Mouse (Mus musculus) frontal cortex, adult (tissue): ENCODE results near the gene Csrp1.

ENCODE experiments used
- ATAC-seq: cut with Nextera tagmentation; 2 replicates; pipeline ENCODE4 v1.9.2; 2017; ENCODE audit warnings: mild to moderate bottlenecking, moderate library complexity, mixed read lengths; ENCODE audit not compliant: low TSS enrichment

The Csrp1 gene

DNA sequence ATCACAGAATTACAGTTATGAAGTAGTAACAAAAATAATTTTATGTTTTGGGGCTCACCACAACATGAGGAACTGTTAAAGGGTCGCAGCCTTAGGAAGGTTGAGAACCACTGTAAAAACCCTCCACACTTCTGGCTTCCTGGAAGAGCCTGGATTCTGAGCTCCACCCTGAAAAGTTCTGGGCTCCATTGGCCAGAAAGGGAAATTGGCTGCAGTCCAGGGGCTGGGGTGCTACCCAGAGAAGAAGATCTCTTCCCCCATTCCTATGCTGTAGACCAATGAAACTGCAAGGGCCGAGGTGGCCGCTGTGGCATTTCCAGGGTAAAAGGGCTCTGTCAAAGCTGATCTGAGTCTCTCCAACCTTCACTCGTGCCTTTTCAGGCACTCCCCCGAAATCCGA lies 21.8 kb upstream of the Csrp1 start:
- ATAC-seq: no peak

GRCm38 (mm10) chr1:135698451-135698921 lies 21.4 kb upstream of the Csrp1 start:
- ATAC-seq: no peak

DNA sequence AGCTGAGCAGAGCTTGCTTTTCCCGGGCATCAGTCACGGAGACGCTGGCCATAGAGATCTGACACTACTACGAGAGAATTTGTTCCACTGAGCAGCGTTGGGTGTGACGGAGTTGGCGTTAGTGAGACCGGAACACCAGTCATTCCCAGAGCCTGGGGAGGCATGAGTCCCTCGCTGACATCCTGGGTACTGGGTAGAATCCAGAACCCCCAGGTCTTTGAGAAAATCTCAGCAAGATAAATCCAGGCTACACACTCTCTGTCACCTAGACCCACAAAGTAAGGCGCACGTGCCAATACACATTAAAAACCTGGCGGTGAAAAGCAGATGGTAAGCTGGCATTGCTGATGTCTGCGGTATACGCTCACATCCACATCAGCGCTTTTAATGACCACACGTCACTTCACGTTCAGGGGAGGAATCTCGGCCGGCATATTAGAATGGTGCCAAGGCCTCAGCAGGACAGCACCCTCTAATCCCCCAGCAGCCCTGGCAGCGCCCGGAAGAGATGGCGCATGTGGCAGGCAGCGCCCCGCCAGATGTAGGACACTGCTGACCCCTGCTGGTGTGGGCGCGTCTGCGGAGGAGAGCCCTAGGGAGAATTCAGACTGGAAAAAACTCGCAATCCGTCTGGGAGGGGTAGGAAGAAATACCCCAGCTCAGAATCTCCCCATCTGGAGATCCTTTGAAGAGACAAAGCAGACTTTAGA lies 20.7 kb upstream of the Csrp1 start:
- peak; percentile 66 for ATAC-seq

DNA sequence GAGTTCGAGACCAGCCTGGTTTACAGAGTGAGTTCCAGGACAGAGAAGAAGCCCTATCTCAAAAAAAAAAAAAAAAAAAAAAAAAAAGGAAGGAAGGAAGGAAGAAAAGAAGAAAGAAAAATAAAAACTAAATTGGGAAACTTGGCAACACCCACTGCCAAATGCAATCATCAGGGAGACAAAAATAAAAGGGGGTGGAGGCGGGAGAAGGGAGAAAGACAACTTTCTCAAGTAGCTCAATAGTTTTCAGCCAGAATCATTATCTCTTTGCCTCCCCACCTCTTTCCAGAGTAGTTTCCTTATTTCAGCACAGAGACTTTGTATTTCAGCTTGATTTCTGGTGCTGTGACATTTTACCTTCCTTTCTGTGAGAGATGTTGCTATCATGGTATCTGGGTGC lies 20.0 kb upstream of the Csrp1 start:
- no peak for ATAC-seq

DNA sequence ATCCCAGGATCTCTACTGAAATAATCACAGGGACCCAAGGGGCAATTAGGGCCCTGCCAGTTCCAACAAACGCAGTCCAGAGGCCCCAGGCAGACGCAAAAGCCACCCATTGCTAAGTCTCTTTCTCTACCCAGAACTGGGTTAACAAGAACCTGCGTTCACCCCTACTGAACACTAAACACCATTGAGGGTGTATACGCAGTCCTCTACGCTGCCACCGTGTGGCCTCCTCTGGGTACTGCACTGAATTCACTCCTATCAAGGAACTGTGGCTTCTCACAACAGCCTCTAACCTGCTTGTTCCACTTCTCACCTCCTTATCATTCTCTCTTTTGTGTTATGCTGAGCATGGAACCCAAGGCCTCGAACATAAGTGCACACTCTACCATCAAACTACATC lies 19.3 kb upstream of the Csrp1 start:
- ATAC-seq: peak; percentile 60

- ATAC-seq: no peak
These were observed 18.5 kb upstream of the Csrp1 start for GRCm38 (mm10) chr1:135701314-135701713.

GRCm38 (mm10) chr1:135702722-135703121 lies 17.1 kb upstream of the Csrp1 start:
- peak; percentile 39; the same call in 1 of the 2 replicates for ATAC-seq

DNA sequence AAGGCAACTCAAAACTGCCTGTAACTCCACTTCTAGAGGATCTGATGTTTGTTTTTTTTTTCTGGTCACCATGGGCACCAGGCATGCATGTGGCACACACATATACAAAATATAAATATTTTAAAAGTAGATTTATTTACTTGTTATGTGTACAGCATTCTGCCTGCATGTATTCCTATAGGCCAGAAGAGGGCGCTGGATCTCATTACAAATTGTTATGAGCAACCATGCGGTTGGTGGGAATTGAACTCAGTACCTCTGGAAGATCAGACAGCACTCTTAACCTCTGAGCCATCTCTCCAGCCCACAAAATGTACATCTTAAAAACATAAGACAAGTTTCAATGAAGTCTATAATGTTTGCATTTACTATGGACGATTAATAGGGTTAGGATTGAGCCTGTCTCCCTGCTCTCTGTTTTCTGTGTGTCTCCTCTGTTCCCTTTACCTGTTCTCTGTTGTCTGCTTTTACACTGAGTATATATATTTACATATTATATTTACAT lies 15.5 kb upstream of the Csrp1 start:
- ATAC-seq: no peak

- no peak for ATAC-seq
These were observed 11.5 kb upstream of the Csrp1 start for GRCm38 (mm10) chr1:135708369-135708768.

GRCm38 (mm10) chr1:135711126-135711525 lies 8.7 kb upstream of the Csrp1 start:
- no peak for ATAC-seq

- ATAC-seq: no peak
These were observed 5.6 kb upstream of the Csrp1 start for GRCm38 (mm10) chr1:135714028-135714815.

DNA sequence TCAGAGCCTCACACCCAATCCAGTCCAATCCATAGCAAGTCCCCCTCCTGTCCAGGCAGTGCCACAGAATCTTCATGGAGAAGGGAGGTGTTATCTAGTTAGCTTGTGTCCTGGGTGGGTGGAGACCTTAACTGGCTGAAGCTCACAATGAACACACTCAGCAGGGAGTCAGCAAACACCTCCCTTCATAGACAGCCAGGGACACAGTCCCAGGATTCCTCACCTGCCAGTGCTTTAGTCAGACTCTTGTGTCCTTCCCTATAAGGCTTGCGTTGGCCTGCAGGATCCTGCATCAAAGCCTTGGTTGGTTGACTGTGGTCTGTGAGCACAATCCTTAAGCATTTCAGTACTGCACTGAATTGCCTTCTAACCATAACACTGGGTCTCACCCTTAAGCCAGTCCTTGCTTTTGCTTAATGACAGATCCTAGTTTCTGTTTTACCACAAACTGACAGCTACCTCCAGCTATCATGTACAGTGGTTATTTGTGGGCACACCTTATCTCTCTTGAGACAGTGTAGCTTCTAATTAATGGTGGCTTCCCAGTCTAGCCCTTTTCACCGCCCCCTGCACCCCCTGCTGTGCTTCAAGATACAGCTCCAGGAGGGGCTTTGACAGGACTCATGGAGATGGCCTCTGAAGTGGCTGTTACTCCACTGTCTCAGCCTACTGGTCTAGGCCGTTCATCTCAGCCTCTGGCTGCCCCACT lies 4.8 kb upstream of the Csrp1 start:
- no peak for ATAC-seq

DNA sequence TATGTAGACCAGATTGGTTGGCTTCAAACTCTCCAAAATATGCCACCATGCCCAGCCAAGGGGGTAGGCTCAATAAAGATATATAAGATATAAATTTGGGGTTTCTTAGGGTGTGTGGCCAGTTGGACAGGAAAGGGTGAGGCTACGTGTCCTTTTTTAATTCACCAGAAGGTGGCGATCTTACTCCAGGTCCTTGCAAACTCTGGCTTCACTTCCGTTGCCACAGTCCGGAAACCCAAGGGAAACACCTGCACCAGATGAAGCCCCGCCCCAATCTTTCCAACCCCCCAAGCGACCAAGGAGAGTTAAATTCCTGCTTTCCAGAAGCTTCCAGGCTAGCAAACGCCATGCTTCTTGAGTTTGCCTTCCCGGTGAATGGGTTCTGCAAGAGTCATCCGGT lies 375 bp upstream of the Csrp1 start:
- ATAC-seq: peak; percentile 93

DNA sequence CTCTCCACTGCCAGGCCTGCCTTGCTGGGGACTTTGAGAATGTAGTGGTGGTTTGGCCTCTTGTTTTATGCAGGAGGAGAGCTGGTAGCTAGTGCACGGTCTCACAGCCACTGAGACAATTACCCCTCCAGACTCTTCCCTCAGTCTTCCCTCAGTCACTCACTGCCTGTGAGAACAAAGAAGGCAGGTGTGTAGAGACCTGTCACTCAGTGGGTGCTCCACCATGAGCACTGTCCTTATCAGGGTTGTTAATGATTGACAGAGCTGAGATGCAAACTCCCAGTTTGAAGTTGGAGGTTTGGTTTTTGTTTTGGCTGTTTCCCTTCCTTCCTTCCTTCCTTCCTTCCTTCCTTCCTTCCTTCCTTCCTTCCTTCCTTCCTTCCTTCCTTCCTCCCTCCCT lies 3.2 kb downstream of the Csrp1 start:
- ATAC-seq: no peak

DNA sequence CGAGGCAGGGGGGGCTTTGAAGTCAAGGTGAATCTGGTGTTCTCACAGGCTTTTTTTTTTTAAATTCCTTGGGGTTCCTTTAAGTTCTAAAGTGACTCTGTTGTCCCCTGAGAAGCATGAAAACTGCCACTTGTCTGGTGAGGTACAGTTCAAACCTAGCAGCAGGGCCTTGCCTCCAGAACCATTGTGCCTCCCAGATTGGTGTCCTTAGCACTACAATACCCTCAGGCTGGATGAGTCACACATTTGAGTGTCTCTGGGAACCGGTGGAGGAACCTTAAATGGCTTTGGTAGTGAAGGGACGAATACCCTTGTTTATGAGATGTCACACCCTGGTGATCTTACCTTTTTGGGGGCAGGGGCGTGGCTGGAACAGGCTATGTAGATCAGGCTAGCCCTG lies 4.3 kb downstream of the Csrp1 start:
- no peak for ATAC-seq

DNA sequence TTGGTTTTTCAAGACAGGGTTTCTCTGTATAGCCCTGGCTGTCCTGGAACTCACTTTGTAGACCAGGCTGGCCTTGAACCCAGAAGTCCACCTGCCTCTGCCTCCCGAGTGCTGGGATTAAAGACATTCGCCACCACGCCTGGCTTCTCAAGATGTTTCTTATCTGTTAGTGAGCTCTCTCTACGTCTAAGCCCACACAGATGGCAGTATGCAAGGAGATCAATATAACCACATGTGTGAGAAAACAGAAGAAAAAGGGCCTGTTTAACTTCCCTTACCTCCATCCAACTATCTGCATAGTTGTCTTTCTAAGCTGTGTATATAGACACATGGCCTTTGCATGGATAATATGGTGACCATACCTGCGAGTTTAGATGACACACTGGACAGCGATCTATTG lies 5.5 kb downstream of the Csrp1 start:
- ATAC-seq: no peak

DNA sequence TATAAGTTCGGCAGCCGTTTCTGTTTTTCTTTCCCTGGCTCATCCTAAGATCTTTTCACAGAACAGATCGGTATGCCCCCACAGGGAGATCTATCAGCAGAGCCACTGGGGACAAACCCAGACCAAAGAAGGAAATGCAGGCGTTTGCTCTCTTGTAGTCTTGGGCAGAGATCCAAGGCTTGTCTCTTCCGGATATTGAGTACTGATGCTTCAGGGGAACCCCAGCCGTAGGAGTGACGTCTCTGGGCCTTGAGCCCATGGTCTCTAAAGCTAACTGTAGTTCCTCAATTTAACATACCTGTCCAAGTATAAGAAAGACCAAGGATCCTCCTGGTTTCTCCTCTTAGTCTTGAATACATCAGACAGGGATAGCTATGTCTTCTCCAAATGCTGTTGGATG lies 6.1 kb downstream of the Csrp1 start:
- ATAC-seq: no peak

- ATAC-seq: peak; percentile 92
These were observed 8.9 kb downstream of the Csrp1 start for GRCm38 (mm10) chr1:135728631-135729366.

DNA sequence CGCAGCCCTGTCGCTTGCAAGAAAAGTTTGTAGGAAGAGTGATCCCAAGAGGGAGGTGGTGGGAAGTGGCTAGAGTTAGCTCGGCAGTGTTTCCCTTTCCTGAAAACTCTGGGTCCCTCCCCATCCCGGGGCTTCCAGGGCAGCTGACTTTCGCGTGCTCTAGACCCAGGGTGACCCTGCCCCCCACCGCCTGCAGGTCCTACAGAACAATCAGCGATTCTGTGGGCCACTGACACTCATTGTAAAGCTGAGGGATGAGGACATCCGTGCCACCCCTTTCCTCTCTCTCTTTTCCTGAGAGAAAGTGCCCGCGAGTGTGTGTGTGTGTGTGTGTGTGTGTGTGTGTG lies 9.5 kb downstream of the Csrp1 start:
- ATAC-seq: peak; percentile 25

- ATAC-seq: no peak
These were observed 10.0 kb downstream of the Csrp1 start for GRCm38 (mm10) chr1:135729821-135730220.

DNA sequence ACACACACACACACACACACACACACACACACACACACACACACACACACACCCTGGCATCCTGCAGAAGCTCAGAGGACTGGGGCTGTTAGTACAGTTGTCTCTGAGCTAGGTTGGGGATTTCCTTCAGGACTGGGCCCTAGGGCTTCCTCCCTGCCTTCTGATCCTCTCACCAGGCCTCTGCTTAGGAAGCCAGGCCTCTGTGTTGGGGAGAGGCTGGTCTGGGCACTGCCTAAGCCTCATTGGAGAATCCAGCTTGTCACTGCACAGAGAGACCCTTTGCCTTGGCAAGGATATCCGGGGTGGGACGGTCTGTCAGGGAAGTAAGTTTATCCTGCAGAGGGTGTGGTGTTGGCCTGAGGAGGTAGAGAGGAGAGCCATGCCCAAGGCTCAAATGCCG lies 10.4 kb downstream of the Csrp1 start:
- no peak for ATAC-seq

DNA sequence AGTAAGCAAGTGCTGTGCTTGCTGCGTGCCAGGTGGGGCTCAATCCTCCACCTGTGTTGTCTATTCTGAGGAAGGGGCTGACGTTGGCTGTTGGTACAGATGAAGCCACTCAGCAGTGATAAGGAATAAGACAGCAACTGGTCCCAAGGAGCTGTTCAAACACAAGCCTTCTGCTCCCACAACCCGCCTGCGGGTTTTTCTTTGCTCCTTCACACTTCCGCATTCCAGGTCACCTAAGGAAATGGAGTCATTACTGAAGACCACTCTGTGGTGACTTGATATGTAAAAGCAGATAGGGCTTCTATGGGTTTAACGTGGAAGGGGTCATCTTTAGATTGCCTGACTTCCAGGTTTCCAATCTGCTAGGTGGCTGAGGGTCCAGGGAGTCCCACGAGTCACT lies 11.5 kb downstream of the Csrp1 start:
- ATAC-seq: no peak
